ENCODE assay signal across 9 mouse cellular contexts in the genomic region with DNA sequence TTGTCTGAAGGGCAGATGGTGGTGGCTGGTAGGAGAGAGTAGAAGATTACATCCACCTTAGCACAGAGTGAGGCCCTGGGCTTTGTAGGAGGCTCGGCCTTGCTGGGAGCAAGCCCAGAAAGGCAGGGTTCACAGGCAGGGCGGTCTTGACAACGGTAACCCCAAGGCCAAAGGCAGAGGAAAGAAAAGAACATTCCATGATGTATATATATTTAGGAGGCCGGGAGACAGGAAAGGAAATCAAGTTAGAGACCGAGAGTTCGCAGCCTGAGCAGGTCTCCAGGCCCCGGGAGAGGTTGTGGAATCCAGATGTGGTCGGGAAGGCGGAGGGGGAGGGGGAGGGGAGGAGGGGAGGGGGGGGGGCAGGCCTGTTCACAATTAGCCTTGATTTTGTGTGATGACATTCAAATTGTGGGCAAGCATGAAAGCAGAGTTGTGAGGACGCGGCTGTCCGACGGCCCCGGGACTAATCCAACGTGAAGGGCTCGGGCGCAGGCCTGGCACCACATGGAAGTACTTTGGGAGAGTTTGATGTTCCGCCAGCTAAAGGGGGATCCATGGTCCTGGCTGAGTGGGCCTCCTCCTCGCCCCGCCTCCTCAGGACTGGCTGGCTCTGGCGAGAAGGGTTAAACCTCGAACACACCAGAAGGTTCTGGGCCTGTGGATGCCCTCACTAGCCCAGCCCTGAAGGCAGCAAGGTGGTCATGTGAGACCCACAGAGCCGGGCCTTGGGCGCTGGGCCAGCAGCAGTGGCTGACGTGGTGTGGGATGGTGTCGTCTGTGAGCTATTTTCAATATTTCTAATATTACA.
DNase-seq lines count a peak whose midpoint lies in the region; ATAC-seq lines count a peak whose summit lies in the region.
"Had no signal": no experiment of that assay in that cellular context is flagged by ENCODE, and none has a peak within 500 bp of the region (broad histone marks: within the 10 kb centered on the region; RNA-seq: fewer than 3 reads in every experiment).

No protein-coding gene starts in this region.

- WGBS in hindbrain, embryonic 11.5 days: 61% methylated on average over 21 of the region's 26 CpGs

- no peaks in the 10 kb centered on the region for H3K27me3 ChIP-seq in hindbrain, embryonic 11.5 days (ENCODE audit: control insufficient read depth, insufficient read depth, low read length)

- no peaks in the 10 kb centered on the region for H3K9me3 ChIP-seq in hindbrain, embryonic 11.5 days (ENCODE audit: control insufficient read depth, low read length)

- H3K9ac ChIP-seq in hindbrain, embryonic 11.5 days (ENCODE audit: low read depth, low read length): no peak overlapping the region

- no peak overlapping the region for H3K27ac ChIP-seq in hindbrain, embryonic 11.5 days (ENCODE audit: low read depth, low read length)

- peaks cover 6% of the 10 kb centered on the region for H3K4me1 ChIP-seq in hindbrain, embryonic 11.5 days (replicated peaks; ENCODE audit: control insufficient read depth, insufficient read depth, low read length)

- H3K36me3 ChIP-seq in hindbrain, embryonic 11.5 days (ENCODE audit: control insufficient read depth, insufficient read depth, low read length): no peaks in the 10 kb centered on the region

- ATAC-seq in hindbrain, embryonic 11.5 days (ENCODE audit: low FRiP score): no peak

- no peak overlapping the region for H3K4me3 ChIP-seq in hindbrain, embryonic 11.5 days (ENCODE audit: low read depth, low read length)

- H3K4me2 ChIP-seq in hindbrain, embryonic 11.5 days (replicated peaks; ENCODE audit: low read depth, low read length): no peak overlapping the region

- DNase-seq in heart, postnatal 4 days: peak; percentile 70
- DNase-seq in heart, adult 18-20 months: no peak
- peak; percentile 68 for DNase-seq in testis, postnatal 10 days (ENCODE audit: low spot score)
- no peak for DNase-seq in testis, postnatal 14 days (ENCODE audit: low spot score)
- DNase-seq in hindbrain, embryonic 11.5 days (ENCODE audit: low spot score): peak; percentile 39
- DNase-seq in frontal cortex, adult 2 months (ENCODE audit: extremely low spot score in 1 of 2, low spot score in 1 of 2): no peak
- DNase-seq in thymus, postnatal 4 days: no peak
- DNase-seq in frontal cortex, postnatal 10 days (ENCODE audit: low spot score in 2 of 2): no peak
- DNase-seq: kidney, postnatal 36 days had no signal

Comparison
In these comparisons a context has a peak if more than half of its experiments do, and no peak if none do; other contexts are left out.
1. DNase-seq: peak in heart, postnatal 4 days (single experiment), testis, postnatal 10 days (single experiment) and hindbrain, embryonic 11.5 days (single experiment); none in heart, adult 18-20 months (0 of 2), testis, postnatal 14 days (single experiment), frontal cortex, adult 2 months (0 of 2), thymus, postnatal 4 days (single experiment) and frontal cortex, postnatal 10 days (0 of 2).